Mouse (Mus musculus): ENCODE measurements at regions not wholly inside any gene's neighbourhood (a gene's known extent, or its start where the extent isn't known, plus 50 kb on each side); places are given as distances from the start of the nearest gene placed in this dataset.

DNA sequence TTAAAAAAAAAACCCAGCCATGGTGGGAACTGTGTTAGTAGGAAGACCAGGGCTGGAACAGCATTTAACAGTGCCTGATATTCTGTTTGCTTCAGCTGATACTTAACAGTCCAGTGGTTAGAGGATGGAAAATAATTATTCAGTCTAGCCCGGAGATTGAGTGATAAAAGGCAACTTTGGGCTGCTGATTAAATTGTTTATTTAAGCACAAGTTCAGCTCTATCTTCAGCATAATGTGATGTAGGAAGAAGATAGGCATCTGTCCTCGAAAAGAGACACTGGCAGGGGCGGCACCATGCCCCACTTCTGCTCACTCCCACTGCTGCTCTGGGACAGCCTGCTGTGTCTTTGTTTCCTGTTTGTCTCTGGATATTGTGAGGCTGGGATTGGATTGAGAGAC is 190.1 kb downstream of the Mid1ip1 start:
- no peak overlapping the region for H3K4me3 ChIP-seq (ENCODE audit: low read depth, low read length)
- TF ChIP-seq GATA1 (IDR thresholded peaks at IDR 0.05; ENCODE audit: borderline replicate concordance, low read length) (no peak), GATA2 (IDR thresholded peaks at IDR 0.05; ENCODE audit: borderline replicate concordance, low read depth, low read length) (no peak), CTCF (IDR thresholded peaks at IDR 0.05; ENCODE audit: low read depth, low read length) (no peak), POLR2AphosphoS5 (IDR thresholded peaks at IDR 0.05; ENCODE audit: insufficient replicate concordance, low read depth, low read length) (no peak), TAL1 (conservative IDR thresholded peaks at IDR 0.05; ENCODE audit: low read depth, low read length) (no peak)
- ATAC-seq (ENCODE audit: extremely low read depth, insufficient number of reproducible peaks, low FRiP score, poor library complexity, severe bottlenecking) (no peak), DNase-seq (ENCODE audit: low spot score) (no peak)
- H3K4me1 ChIP-seq (ENCODE audit: insufficient read depth, low read depth, low read length): no peaks in the 10 kb centered on the region
- H3K36me3 ChIP-seq (replicated peaks): no peaks in the 10 kb centered on the region
- H3K27me3 ChIP-seq (ENCODE audit: insufficient read depth, low read length): no peaks in the 10 kb centered on the region
- no peaks in the 10 kb centered on the region for H3K9me3 ChIP-seq (replicated peaks)

DNA sequence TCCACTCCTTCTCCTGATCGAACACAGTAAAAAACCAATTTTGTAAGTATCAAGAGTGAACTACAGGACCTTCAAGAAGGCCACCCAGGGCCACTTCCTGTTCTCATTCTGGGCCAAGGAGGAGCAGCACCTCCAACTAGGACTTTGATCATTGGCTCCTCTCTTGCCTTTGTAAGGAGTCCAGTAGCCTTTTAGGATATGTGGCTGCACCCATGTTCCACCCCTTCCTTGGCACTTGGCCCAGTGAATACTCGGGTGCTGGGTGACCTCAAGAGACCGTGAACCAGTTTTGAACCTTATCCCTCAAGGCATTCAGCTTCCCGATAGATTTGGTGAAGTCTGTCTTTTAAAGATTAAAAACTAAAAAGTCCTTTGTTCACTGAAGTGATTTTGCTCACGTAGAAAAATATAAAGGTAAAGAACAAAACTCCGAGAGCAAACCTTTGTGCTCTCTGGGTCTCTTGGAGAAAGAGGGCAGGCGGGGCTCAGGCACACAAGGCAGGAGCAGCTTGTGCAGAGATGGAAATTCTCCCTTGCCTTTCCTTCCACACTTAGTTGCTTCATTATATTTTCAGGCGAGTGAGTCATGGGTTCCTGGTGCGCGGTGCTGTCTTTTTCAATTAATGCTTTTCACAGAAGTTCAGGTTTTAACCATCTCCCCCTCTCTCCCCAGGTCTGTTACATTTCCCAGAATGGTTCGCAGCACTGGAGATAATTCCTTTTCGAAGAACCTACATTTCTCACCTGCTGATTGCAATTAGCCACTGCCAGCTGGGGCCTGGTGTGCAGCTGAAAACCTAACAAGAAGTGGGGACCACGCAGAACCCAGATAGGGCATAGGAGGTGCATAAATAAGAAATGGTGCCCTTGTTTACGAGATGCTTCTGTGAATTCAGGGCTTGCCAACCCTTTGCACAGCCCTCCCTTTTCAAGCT is 196.6 kb downstream of the Mid1ip1 start:
- ATAC-seq (ENCODE audit: extremely low read depth, insufficient number of reproducible peaks, low FRiP score, poor library complexity, severe bottlenecking) (no peak), DNase-seq (ENCODE audit: low spot score) (no peak)
- TF ChIP-seq CTCF (IDR thresholded peaks at IDR 0.05; ENCODE audit: low read depth, low read length): no peak
- no peak for TF ChIP-seq TAL1 (conservative IDR thresholded peaks at IDR 0.05; ENCODE audit: low read depth, low read length)
- TF ChIP-seq GATA2 (IDR thresholded peaks at IDR 0.05; ENCODE audit: borderline replicate concordance, low read depth, low read length): no peak
- no peak for TF ChIP-seq POLR2AphosphoS5 (IDR thresholded peaks at IDR 0.05; ENCODE audit: insufficient replicate concordance, low read depth, low read length)
- TF ChIP-seq GATA1 (IDR thresholded peaks at IDR 0.05; ENCODE audit: borderline replicate concordance, low read length): no peak
- H3K4me1 ChIP-seq (ENCODE audit: insufficient read depth, low read depth, low read length): no peaks in the 10 kb centered on the region
- no peak overlapping the region for H3K4me3 ChIP-seq (ENCODE audit: low read depth, low read length)
- no peaks in the 10 kb centered on the region for H3K36me3 ChIP-seq (replicated peaks)
- no peaks in the 10 kb centered on the region for H3K9me3 ChIP-seq (replicated peaks)
- H3K27me3 ChIP-seq (ENCODE audit: insufficient read depth, low read length): no peaks in the 10 kb centered on the region
